Mouse (Mus musculus) heart, adult 8-10 months (tissue): Measurements from ENCODE around the gene 4930469K13Rik. TPM values are rescaled to one million over a fixed set of nuclear protein-coding genes. Genes with fewer than 3 reads are reported as not detected.
A peak's percentile ranks its signal among the peaks of the same experiment; 100 is the strongest.
"Not testable (repeated sequence)": the region's sequence is repeated elsewhere in the genome, so short reads cannot be mapped to it uniquely, and the experiment has no call there.

ENCODE experiments used
- DNase-seq: peaks from one replicate; pipeline ENCODE4 v3.0.0; 2022; ENCODE audit warnings: low spot score
- total RNA-seq, 4 experiments: library from RNA; stranded (reverse); gene quantifications; 2 replicates each; pipeline ENCODE4 v1.2.4; 2022

The 4930469K13Rik gene
- not detected for total RNA-seq

- no peak for DNase-seq
Measured at GRCm38 (mm10) chr11:34098422-34098821, at the start of gene 4930469K13Rik. 4930469K13Rik (minus strand) TSS chr11:34098554.

GRCm38 (mm10) chr11:34146934-34147333 is 48.6 kb upstream of the 4930469K13Rik start:
- no peak for DNase-seq

DNA sequence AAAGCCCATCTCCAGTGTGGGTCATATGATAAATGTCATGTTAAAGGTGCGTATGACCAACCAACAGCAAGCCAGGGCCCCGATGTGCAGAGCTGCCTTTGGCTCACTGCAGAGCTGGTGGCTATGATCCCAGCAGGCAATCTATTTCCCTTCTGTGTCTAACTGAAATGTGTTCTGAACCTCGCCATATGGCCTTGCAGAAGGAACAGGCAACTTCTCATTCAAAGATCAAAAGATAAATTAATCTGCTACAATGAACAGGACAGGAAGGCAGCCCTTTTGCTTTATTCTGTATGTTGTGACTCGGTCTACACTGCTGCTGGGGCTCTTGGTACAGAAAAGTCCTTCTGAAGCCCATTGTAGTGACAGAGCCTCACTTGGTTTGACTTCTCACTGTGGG is 46.1 kb upstream of the 4930469K13Rik start:
- DNase-seq: no peak

GRCm38 (mm10) chr11:34143984-34144383 is 45.6 kb upstream of the 4930469K13Rik start:
- DNase-seq: no peak

- DNase-seq: no peak
Measured at GRCm38 (mm10) chr11:34139296-34139695, 40.9 kb upstream of the 4930469K13Rik start.

DNA sequence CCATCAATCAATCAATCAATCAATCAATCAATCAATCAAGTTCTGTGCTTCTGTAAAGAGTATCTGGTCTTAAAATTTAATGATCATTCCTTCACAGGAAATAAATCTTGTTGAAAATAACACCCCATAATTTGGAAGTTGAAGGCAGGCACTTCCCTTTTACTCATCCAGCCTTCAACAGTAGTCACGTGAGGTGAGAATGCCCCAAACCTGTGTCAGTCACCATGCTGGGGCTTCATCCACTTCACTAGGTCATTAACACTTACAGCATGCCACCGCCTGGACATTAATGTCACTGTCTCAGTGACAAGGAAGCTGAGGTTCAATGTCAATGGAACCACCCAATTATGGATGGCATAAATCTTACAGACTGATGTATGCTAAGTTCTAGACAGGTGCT is 30.1 kb upstream of the 4930469K13Rik start:
- DNase-seq: no peak

GRCm38 (mm10) chr11:34125727-34126126 is 27.4 kb upstream of the 4930469K13Rik start:
- DNase-seq: not testable (repeated sequence)

DNA sequence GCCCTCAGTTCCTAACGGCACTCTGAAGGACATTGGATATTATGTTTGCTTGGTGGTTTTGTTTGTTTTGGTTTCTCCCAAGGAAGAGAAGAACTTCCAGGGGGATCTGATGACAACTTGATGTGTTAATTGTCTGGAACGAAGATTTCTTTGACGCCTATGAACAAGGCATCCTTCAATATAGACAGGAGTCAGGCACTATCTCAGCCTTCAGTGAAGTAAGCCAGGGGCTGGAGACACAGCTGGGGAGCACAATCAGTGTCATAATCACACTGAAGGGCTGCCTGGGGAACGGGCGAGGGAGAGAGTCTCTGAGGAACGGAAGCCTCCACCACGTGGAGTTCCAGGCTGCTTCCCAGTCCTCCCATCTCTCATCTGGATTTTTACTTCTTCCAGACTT is 26.5 kb upstream of the 4930469K13Rik start:
- no peak for DNase-seq

DNA sequence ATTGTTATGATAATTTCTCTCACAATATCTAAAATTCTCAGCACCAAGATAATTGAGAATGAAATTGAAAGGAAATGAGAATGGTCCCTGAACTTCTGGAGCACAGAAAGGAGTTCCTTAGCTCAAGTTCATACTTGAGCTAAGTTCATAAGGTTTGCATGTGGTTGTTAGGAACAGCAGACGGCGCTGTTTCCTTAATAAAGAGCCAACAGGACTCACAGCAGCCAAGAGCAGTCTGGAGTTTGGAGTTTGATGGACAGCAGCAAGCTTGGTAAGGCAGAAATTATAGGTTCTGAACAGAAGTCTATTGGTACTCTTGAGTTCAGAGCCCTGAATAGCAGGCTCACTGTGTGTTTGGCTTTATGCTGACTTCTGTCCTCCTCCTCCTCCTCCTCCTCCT is 24.8 kb upstream of the 4930469K13Rik start:
- no peak for DNase-seq

DNA sequence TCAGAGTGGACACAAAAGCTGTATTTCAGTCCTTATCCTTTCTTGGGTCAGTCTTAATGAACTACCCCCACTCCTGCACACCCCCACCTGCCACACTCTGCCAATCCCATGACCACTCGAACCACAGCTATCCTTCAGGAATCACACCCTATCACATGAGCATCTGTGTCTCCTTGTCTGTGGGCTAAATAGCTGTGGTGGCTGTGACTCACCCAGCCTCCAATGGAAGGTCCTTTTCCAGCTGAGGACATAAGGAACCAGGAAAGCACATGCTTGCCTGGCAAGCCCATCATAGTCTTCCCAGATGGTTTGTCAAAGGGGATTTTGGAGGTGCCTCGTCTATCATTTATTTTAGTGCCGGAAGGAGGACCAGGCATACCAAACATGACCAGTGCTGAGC is 20.0 kb upstream of the 4930469K13Rik start:
- no peak for DNase-seq

DNA sequence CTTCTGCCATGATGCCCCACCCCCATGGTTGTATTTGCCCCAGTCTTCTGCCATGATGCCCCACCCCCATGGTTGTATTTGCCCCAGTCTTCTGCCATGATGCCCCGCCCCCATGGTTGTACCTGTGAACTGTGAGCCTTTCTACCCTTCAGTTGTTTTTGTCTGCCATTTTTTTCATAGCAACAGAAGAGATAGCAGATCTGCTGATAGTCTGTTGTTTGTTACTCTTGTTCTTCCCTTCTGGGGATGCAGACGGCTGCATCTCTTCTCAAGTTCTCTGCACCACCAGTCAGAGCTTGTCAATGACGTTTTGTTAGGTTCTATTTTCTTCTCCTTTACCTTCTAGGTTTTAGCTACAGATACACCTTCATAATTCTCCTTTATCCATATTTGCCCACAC is 19.2 kb upstream of the 4930469K13Rik start:
- DNase-seq: no peak

DNA sequence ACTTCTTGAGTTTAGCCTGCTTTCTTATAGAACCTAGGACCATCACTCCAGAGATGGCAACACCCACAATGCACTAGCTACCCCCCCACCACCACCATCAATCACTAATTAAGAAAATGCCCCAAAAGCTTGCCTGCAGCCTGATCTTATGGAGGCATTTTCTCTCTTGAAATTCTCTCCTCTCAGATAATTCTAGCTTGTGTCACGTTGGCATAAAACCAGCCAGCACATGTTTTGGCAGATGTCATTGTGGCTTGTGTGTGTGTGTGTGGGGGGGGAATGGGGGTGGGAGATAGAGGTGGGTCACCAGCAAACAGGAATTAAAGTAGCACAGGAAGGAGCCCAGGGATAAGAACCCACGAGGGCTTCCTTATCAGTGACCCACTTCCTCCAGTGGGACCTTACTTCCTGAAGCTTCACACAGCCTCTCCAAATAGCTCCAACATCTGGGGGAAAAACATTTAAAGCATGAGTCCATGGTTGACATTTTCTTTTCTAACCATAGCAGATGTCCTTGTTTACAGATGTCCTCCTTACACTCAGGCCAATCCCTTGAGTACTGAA is 18.3 kb upstream of the 4930469K13Rik start:
- DNase-seq: peak; percentile 39

DNA sequence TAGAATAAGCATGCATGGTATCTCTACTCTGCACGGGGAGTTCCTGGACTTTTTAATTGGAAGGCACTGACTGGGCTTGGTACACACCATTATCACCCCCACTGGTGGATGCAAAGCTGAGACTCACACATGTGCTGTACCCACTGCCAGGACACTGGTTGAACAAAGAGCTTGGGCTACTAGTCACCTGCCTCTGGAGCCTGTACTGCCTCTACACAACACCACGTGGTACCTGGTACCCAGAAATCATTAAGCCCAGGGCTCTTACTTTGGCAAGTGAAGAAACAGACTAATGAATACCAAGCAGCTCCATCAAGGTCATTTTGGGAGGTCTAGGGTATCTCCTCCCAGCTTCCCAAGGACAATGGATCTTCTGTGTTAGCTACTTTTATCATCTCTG is 15.4 kb upstream of the 4930469K13Rik start:
- no peak for DNase-seq

DNA sequence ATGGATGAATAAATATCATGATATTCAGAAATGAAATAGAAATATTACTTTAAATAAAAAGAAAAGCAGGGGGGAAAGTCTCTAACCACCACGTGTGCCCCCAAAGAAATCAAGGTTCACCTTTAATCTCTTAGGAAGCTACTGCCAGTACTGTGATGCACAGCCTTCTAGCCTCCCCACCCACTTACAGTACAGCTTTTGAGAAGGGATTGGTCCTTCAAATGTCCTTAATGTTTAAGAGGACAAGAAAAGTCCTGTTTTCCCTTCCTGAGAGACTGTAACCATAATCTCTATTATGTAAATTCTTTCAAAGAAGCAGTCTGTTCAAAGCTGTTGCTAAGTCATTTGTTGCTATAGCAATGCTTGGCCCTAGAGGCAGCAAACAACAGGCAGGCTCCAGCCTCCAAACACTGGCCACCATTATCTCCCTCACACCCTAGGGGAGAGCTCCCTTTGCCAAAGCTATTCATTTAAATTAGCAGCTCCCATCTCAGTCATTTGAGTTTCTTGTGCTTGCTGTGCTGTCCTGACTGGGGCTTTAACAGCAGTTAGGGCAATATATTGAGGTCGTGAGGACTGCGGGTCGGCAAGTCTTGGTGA is 14.5 kb upstream of the 4930469K13Rik start:
- DNase-seq: no peak

DNA sequence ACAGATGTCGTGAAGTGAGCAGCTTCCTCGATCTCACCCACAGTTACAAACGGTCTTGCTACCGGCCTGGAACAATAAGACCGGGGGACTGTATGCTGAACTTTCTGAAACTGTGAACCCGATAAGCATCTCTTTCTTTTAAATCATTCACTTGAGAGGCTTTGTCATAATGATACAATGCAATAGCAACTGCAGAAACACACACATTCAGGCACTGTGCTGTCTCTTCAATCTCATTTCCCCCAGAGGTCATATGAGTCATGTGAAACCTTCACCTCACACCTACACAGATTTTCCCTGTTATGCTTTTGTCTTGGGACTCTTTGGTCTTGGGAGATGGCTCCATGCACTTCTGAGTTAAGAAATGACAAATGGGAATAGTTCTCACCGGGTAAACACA is 13.6 kb upstream of the 4930469K13Rik start:
- DNase-seq: no peak

GRCm38 (mm10) chr11:34109260-34109659 is 10.9 kb upstream of the 4930469K13Rik start:
- no peak for DNase-seq

- no peak for DNase-seq
Measured at GRCm38 (mm10) chr11:34104919-34105318, 6.6 kb upstream of the 4930469K13Rik start.

DNA sequence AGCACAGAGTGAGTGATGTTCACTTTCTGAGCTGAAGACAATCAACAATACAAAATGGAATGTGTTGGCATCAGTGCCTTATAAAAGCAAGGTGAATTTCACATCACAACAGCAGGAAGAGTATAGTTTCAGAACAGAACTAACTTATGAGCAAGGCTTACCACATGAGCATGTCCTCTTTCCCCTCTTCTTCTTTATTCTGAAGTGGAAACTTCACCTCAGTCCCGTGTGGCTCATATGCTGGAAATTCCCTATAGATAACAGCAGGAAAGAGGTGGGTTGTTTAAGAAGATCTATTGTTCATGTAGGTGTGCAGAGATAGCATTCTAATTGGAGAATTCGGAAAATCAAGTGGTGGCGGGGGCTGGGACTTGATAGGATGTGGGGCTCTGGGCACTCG is 3.5 kb upstream of the 4930469K13Rik start:
- DNase-seq: no peak

DNA sequence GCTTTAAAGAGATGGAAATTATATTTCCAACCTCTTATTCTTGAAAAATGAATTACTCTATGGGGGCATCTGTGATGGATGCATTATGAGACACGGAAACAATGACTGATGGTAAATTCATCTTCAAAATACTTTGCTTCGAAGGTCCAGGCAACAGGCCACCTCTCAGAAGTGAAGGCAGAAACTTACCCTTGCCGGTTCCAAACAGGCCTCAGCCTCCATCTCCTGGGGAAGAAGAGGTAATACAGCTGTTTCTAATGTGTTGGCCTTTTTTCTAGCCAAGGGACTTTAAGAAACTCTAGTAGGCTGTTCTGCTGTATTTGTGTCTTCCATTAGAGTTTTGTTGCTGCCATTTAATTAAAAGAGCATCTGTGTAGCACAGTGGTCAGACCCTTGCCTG is 11.3 kb downstream of the 4930469K13Rik start:
- DNase-seq: no peak

DNA sequence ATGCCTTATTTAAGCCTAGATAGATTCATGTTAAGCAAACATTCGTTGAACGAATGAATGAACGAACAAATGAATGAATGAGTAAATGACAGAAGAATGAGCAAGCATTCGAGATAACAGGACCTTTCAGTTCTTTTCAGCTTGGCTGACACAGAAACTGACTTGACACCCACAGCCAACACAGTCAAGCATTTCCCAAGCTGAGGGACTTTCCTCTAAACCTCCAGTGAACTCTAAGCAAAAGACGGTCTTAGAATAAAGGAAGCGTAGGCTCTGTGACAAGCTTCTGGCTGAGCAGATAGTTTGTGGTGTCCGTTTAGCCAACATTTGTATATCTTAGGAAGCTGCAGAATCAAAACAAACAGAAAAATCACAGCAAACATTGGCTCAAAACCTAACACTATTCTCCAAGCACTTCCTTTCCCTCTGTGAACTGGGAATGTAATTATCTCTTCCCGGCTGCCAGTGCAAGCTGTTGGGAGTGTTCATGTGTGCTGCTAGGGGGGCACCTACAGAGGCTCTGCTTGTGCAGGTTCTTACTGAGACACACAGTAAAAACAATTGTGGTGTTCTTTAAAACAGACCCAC is 12.1 kb downstream of the 4930469K13Rik start:
- DNase-seq: no peak

- no peak for DNase-seq
Measured at GRCm38 (mm10) chr11:34084639-34085038, 13.7 kb downstream of the 4930469K13Rik start.

DNA sequence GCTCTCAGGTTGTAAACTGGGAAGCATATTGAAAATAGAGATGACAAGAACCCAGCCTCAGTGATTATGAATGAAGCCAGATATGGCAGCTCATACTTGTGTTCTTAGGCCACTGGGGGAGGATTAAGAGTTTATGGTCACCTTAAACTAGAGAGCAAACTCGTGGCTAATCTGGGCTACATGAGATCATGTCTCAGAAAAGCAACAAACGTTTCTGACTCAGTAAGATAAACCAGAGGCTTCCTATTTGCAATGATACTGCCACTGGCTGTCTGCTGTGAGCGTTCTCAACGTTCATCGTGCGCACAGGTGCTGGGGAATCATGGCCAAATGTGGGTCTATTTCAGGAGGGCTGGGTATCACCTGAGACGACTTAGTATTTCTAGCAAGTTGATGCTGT is 14.6 kb downstream of the 4930469K13Rik start:
- no peak for DNase-seq
